Mouse (Mus musculus) liver, adult 2 months (tissue): Measurements from ENCODE around the gene Mea1.

ENCODE experiments used
- CTCF ChIP-seq: fragments of 200-500 bp; IDR thresholded peaks from 2 replicates; pipeline ENCODE4 v1.5.1; 2011; ENCODE audit warnings: low read depth, low read length, control low read depth
- POLR2A ChIP-seq: fragments of 200-500 bp; IDR thresholded peaks from 2 replicates; pipeline ENCODE4 v1.6.1; 2011; ENCODE audit warnings: low read length, control low read depth; ENCODE audit not compliant: insufficient read depth; ENCODE audit errors: extremely low read depth

DNA sequence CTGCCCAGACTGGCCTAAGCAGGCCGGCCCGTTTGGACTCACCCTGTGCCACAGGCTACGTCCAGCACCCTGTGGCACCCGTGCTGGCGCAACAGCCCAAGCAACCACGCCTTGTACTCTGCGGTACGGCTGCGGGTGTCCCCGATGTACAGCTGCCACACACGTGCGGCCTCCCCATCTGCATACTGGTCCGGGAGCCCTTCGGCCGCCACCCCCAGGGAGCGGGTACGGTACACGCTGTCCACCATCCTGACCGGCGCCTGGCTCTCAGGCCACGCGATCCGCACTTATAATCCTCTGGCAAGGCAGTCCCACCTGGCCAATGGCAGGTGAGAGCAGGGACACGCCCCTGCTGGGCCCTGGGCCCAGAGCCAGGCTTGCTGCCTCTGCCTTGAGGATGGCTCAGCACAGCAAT lies 50.3 kb downstream of the Mea1 start, which contains the start of gene Gnmt:
- TF ChIP-seq CTCF (no peak), POLR2A (peak; percentile 99)
